Mouse (Mus musculus) monocyte, adult 2 months (primary cell): Measurements from ENCODE around the gene Unc80.

Experiments
- DNase-seq, 2 experiments: peaks; one replicate each; pipeline ENCODE4 v3.0.0; 2022; ENCODE audit warnings: low spot score in 2 of 2, low read depth in 1 of 2

Gene Unc80

GRCm38 (mm10) chr1:66467821-66468703 lies at the start of gene Unc80:
Gene Unc80, plus strand, starts transcription at chr1:66468367.
- DNase-seq: no peak

GRCm38 (mm10) chr1:66426073-66426472 lies 42.1 kb upstream of the Unc80 start:
- no peak for DNase-seq

- no peak for DNase-seq
Measured at GRCm38 (mm10) chr1:66430962-66431361, 37.2 kb upstream of the Unc80 start.

- no peak for DNase-seq
Measured at GRCm38 (mm10) chr1:66431472-66431871, 36.7 kb upstream of the Unc80 start.

GRCm38 (mm10) chr1:66438069-66438468 lies 30.1 kb upstream of the Unc80 start:
- DNase-seq: no peak

- no peak for DNase-seq
Measured at GRCm38 (mm10) chr1:66442922-66443321, 25.2 kb upstream of the Unc80 start.

- DNase-seq: no peak
Measured at GRCm38 (mm10) chr1:66449471-66449870, 18.7 kb upstream of the Unc80 start.

GRCm38 (mm10) chr1:66456580-66456979 lies 11.6 kb upstream of the Unc80 start:
- no peak for DNase-seq

GRCm38 (mm10) chr1:66457747-66458146 lies 10.4 kb upstream of the Unc80 start:
- no peak for DNase-seq

- no peak for DNase-seq
Measured at GRCm38 (mm10) chr1:66459394-66459793, 8.8 kb upstream of the Unc80 start.

- no peak for DNase-seq
Measured at GRCm38 (mm10) chr1:66460850-66461249, 7.3 kb upstream of the Unc80 start.

GRCm38 (mm10) chr1:66468704-66469020 lies 495 bp downstream of the Unc80 start:
- DNase-seq: no peak

GRCm38 (mm10) chr1:66482751-66483150 lies 14.6 kb downstream of the Unc80 start:
- DNase-seq: no peak

GRCm38 (mm10) chr1:66493064-66493463 lies 24.9 kb downstream of the Unc80 start:
- no peak for DNase-seq

GRCm38 (mm10) chr1:66495310-66496012 lies 27.3 kb downstream of the Unc80 start:
- no peak for DNase-seq

GRCm38 (mm10) chr1:66550812-66551211 lies 82.6 kb downstream of the Unc80 start:
- DNase-seq: no peak

GRCm38 (mm10) chr1:66552396-66552966 lies 84.3 kb downstream of the Unc80 start:
- DNase-seq: no peak

- no peak for DNase-seq
Measured at GRCm38 (mm10) chr1:66561636-66562270, 93.6 kb downstream of the Unc80 start.

- DNase-seq: no peak
Measured at GRCm38 (mm10) chr1:66562332-66562731, 94.2 kb downstream of the Unc80 start.

- no peak for DNase-seq
Measured at GRCm38 (mm10) chr1:66569736-66570135, 101.6 kb downstream of the Unc80 start.

- no peak for DNase-seq
Measured at GRCm38 (mm10) chr1:66597163-66597788, 129.1 kb downstream of the Unc80 start.
